Comparison of ENCODE assay signal across 23 mouse cellular contexts in the genomic region with DNA sequence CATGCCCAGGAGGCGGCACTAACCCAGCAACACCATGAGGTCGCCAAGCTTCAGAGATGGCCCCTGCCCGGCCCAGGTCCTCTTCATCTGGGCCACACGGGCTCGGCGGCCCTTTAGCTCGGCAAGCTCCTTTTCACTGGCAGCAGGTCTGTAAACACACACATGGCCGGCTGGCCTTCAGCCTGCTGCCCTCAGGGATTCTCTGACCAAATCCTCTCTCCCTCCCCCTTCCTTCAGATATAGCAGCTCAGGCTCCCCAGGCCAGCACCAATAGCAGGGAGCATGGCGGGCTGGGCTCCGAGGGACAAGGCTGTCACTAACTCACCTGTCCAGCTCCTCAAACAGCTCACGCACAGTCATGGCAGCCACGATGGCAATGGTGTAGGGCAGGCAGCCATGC. TPM values are rescaled to one million over a fixed set of nuclear protein-coding genes. Genes with fewer than 3 reads are reported as not detected.
DNase-seq lines count a peak whose midpoint lies in the region; ATAC-seq and TF ChIP-seq lines count a peak whose summit lies in the region.
"Had no signal": no experiment of that assay in that cellular context is flagged by ENCODE, and none has a peak within 500 bp of the region (broad histone marks: within the 10 kb centered on the region; RNA-seq: fewer than 3 reads in every experiment).

No protein-coding gene starts in this region.

- no peak overlapping the region for H3K4me3 ChIP-seq in intestine, postnatal 0 days (ENCODE audit: low read depth, low read length)
- H3K4me3 ChIP-seq in intestine, embryonic 15.5 days (replicated peaks) = no peak overlapping the region
- H3K4me3 ChIP-seq in ES-Bruce4 (ENCODE audit: low read depth, low read length) = peak overlapping the region; percentile 39; the same call in 1 of the 2 replicates
- H3K4me3 ChIP-seq in heart, embryonic 10.5 days = no peak overlapping the region
- H3K4me3 ChIP-seq in neural tube, embryonic 15.5 days (replicated peaks) = no peak overlapping the region
- H3K4me3 ChIP-seq: hindbrain, embryonic 12.5 days; kidney, embryonic 15.5 days; megakaryocyte, embryonic 14.5 days; midbrain, embryonic 15.5 days had no signal

- WGBS in intestine, postnatal 0 days = 91% methylated on average over 12 of the region's 12 CpGs
- 86% methylated on average over 12 of the region's 12 CpGs for WGBS in intestine, embryonic 15.5 days
- 94% methylated on average over 12 of the region's 12 CpGs for WGBS in heart, embryonic 10.5 days
- WGBS in neural tube, embryonic 15.5 days = 91% methylated on average over 12 of the region's 12 CpGs

- no peaks in the 10 kb centered on the region for H3K27me3 ChIP-seq in intestine, postnatal 0 days (replicated peaks; ENCODE audit: control insufficient read depth, insufficient read depth, low read length)
- H3K27me3 ChIP-seq in intestine, embryonic 15.5 days (replicated peaks) = no peaks in the 10 kb centered on the region
- H3K27me3 ChIP-seq in ES-Bruce4 (ENCODE audit: control insufficient read depth, insufficient read depth, low read length, poor library complexity, severe bottlenecking) = no peaks in the 10 kb centered on the region
- no peaks in the 10 kb centered on the region for H3K27me3 ChIP-seq in heart, embryonic 10.5 days (ENCODE audit: insufficient read depth, poor library complexity, severe bottlenecking)
- no peaks in the 10 kb centered on the region for H3K27me3 ChIP-seq in neural tube, embryonic 15.5 days (replicated peaks)
- H3K27me3 ChIP-seq: CH12.LX; hindbrain, embryonic 12.5 days; kidney, embryonic 15.5 days; megakaryocyte, embryonic 14.5 days; midbrain, embryonic 15.5 days had no signal

- no peak for TF ChIP-seq POLR2A in ES-Bruce4 (IDR thresholded peaks at IDR 0.05; ENCODE audit: insufficient read depth, low read length)

- no peak overlapping the region for H3K27ac ChIP-seq in intestine, postnatal 0 days (ENCODE audit: low read depth, low read length)
- no peak overlapping the region for H3K27ac ChIP-seq in intestine, embryonic 15.5 days
- H3K27ac ChIP-seq in ES-Bruce4 (ENCODE audit: insufficient read depth, low read length) = no peak overlapping the region
- no peak overlapping the region for H3K27ac ChIP-seq in heart, embryonic 10.5 days
- no peak overlapping the region for H3K27ac ChIP-seq in neural tube, embryonic 15.5 days (replicated peaks)
- H3K27ac ChIP-seq: hindbrain, embryonic 12.5 days; kidney, embryonic 15.5 days; midbrain, embryonic 15.5 days had no signal

- DNase-seq in cerebellum, adult 11 months = peak; percentile 61
- peak; percentile 68 to 72 for DNase-seq in cerebellum, postnatal 10 days
- DNase-seq in embryo, embryonic 9.5 days (ENCODE audit: extremely low spot score) = no peak
- DNase-seq in heart, embryonic 10.5 days (ENCODE audit: low spot score) = no peak
- DNase-seq: adrenal gland, adult 8-10 months; gastrocnemius, postnatal 36 days; heart, postnatal 10 days; liver; lung, adult 18-20 months; lung, postnatal 14 days; right cerebral cortex, postnatal 25 days had no signal

- H3K9me3 ChIP-seq in intestine, postnatal 0 days (ENCODE audit: control insufficient read depth) = no peaks in the 10 kb centered on the region
- no peaks in the 10 kb centered on the region for H3K9me3 ChIP-seq in intestine, embryonic 15.5 days
- H3K9me3 ChIP-seq in ES-Bruce4 (replicated peaks; ENCODE audit: control insufficient read depth, insufficient read depth, low read length, poor library complexity, severe bottlenecking) = no peaks in the 10 kb centered on the region
- H3K9me3 ChIP-seq in heart, embryonic 10.5 days = no peaks in the 10 kb centered on the region
- H3K9me3 ChIP-seq in neural tube, embryonic 15.5 days (replicated peaks) = no peaks in the 10 kb centered on the region
- H3K9me3 ChIP-seq: hindbrain, embryonic 12.5 days; kidney, embryonic 15.5 days; megakaryocyte, embryonic 14.5 days; midbrain, embryonic 15.5 days had no signal

- no peak for TF ChIP-seq CTCF in intestine, postnatal 0 days (IDR thresholded peaks at IDR 0.05; ENCODE audit: low read depth)
- TF ChIP-seq CTCF in ES-Bruce4 (IDR thresholded peaks at IDR 0.05; ENCODE audit: low read depth, low read length) = no peak

- H3K4me2 ChIP-seq in intestine, postnatal 0 days (replicated peaks; ENCODE audit: low read depth) = no peak overlapping the region
- no peak overlapping the region for H3K4me2 ChIP-seq in intestine, embryonic 15.5 days (replicated peaks)
- H3K4me2 ChIP-seq in neural tube, embryonic 15.5 days = no peak overlapping the region
- H3K4me2 ChIP-seq: hindbrain, embryonic 12.5 days; kidney, embryonic 15.5 days; midbrain, embryonic 15.5 days had no signal

- H3K9ac ChIP-seq in intestine, postnatal 0 days (ENCODE audit: low read depth, low read length) = no peak overlapping the region
- H3K9ac ChIP-seq in intestine, embryonic 15.5 days = no peak overlapping the region
- no peak overlapping the region for H3K9ac ChIP-seq in ES-Bruce4 (ENCODE audit: low read depth, poor library complexity, severe bottlenecking)
- H3K9ac ChIP-seq in neural tube, embryonic 15.5 days (replicated peaks) = no peak overlapping the region
- H3K9ac ChIP-seq: hindbrain, embryonic 12.5 days; kidney, embryonic 15.5 days; midbrain, embryonic 15.5 days had no signal

- 0 out of 2 replicates have a peak, but pooled peaks have one; percentile 17 for ATAC-seq in intestine, postnatal 0 days
- no peak for ATAC-seq in intestine, embryonic 15.5 days
- no peak for ATAC-seq in neural tube, embryonic 15.5 days (ENCODE audit: low FRiP score)
- ATAC-seq: forebrain, embryonic 16.5 days; inflammation-experienced regulatory T-cells, adult 6 months; midbrain, embryonic 15.5 days had no signal

- no peak for TF ChIP-seq EP300 in ES-Bruce4 (IDR thresholded peaks at IDR 0.05; ENCODE audit: insufficient read depth, low read depth, low read length)

- peaks cover 94% of the 10 kb centered on the region for H3K36me3 ChIP-seq in intestine, postnatal 0 days (ENCODE audit: control insufficient read depth, insufficient read depth)
- peaks cover 77% of the 10 kb centered on the region for H3K36me3 ChIP-seq in intestine, embryonic 15.5 days
- peaks cover 44% of the 10 kb centered on the region for H3K36me3 ChIP-seq in ES-Bruce4 (ENCODE audit: control insufficient read depth, insufficient read depth, low read length, poor library complexity, severe bottlenecking)
- H3K36me3 ChIP-seq in heart, embryonic 10.5 days = peaks cover 98% of the 10 kb centered on the region
- peaks cover 96% of the 10 kb centered on the region for H3K36me3 ChIP-seq in neural tube, embryonic 15.5 days

- H3K4me1 ChIP-seq in intestine, postnatal 0 days (replicated peaks; ENCODE audit: control insufficient read depth, insufficient read depth, low read length) = no peaks in the 10 kb centered on the region
- H3K4me1 ChIP-seq in intestine, embryonic 15.5 days (replicated peaks) = no peaks in the 10 kb centered on the region
- no peaks in the 10 kb centered on the region for H3K4me1 ChIP-seq in ES-Bruce4 (ENCODE audit: control insufficient read depth, insufficient read depth, low read length)
- H3K4me1 ChIP-seq in heart, embryonic 10.5 days = no peaks in the 10 kb centered on the region
- H3K4me1 ChIP-seq in neural tube, embryonic 15.5 days = no peaks in the 10 kb centered on the region
- H3K4me1 ChIP-seq: hindbrain, embryonic 12.5 days; kidney, embryonic 15.5 days; midbrain, embryonic 15.5 days had no signal

RNA-seq across cellular contexts. Expression of gene Dhx37, which starts 15.3 kb away (rescaled TPM):
- 2.5 and 3.2 TPM in 2 replicates for polyA plus RNA-seq in intestine, postnatal 0 days (2015; fragmentation: Nextera tagmentation; extraction: Ambion mirVana)
- polyA plus RNA-seq in intestine, embryonic 15.5 days (2015; fragmentation: Nextera tagmentation; extraction: Ambion mirVana) = 10.7 and 11.3 TPM in 2 replicates
- 35.2 and 42.3 TPM in 2 replicates for polyA plus RNA-seq in ES-Bruce4 (2011; ENCODE audit: insufficient read depth, insufficient read length, low read depth, missing spikeins)
- 15.9 and 18.7 TPM in 2 replicates for polyA plus RNA-seq in heart, embryonic 10.5 days (2016; fragmentation: Nextera tagmentation; extraction: Ambion mirVana)
- 9.9 and 10.9 TPM in 2 replicates for polyA plus RNA-seq in neural tube, embryonic 15.5 days (2015; fragmentation: Nextera tagmentation; extraction: Ambion mirVana)

RNA-seq across cellular contexts. Expression of gene Bri3bp, which starts 22.7 kb away (rescaled TPM):
- polyA plus RNA-seq in intestine, postnatal 0 days (2015; fragmentation: Nextera tagmentation; extraction: Ambion mirVana) = 35.7 and 42.8 TPM in 2 replicates
- 59.6 and 60.4 TPM in 2 replicates for polyA plus RNA-seq in intestine, embryonic 15.5 days (2015; fragmentation: Nextera tagmentation; extraction: Ambion mirVana)
- polyA plus RNA-seq in ES-Bruce4 (2011; ENCODE audit: insufficient read depth, insufficient read length, low read depth, missing spikeins) = 43.8 and 45.8 TPM in 2 replicates
- polyA plus RNA-seq in heart, embryonic 10.5 days (2016; fragmentation: Nextera tagmentation; extraction: Ambion mirVana) = 45.6 and 52.9 TPM in 2 replicates
- 37.3 and 40.6 TPM in 2 replicates for polyA plus RNA-seq in neural tube, embryonic 15.5 days (2015; fragmentation: Nextera tagmentation; extraction: Ambion mirVana)

RNA-seq across cellular contexts. Expression of gene Ubc, which starts 28.6 kb away (rescaled TPM):
- 345 and 371 TPM in 2 replicates for polyA plus RNA-seq in intestine, postnatal 0 days (2015; fragmentation: Nextera tagmentation; extraction: Ambion mirVana)
- 875 and 888 TPM in 2 replicates for polyA plus RNA-seq in intestine, embryonic 15.5 days (2015; fragmentation: Nextera tagmentation; extraction: Ambion mirVana)
- polyA plus RNA-seq in ES-Bruce4 (2011; ENCODE audit: insufficient read depth, insufficient read length, low read depth, missing spikeins) = 329 and 334 TPM in 2 replicates
- 921 and 966 TPM in 2 replicates for polyA plus RNA-seq in heart, embryonic 10.5 days (2016; fragmentation: Nextera tagmentation; extraction: Ambion mirVana)
- 1,353 and 1,380 TPM in 2 replicates for polyA plus RNA-seq in neural tube, embryonic 15.5 days (2015; fragmentation: Nextera tagmentation; extraction: Ambion mirVana)

RNA-seq across cellular contexts. Expression of gene Gm10382, which starts 29.5 kb away (rescaled TPM):
- 0.16 and 0.24 TPM in 2 replicates for polyA plus RNA-seq in intestine, postnatal 0 days (2015; fragmentation: Nextera tagmentation; extraction: Ambion mirVana)
- polyA plus RNA-seq in intestine, embryonic 15.5 days (2015; fragmentation: Nextera tagmentation; extraction: Ambion mirVana) = 0.23 and 0.40 TPM in 2 replicates
- not detected in 2 replicates for polyA plus RNA-seq in ES-Bruce4 (2011; ENCODE audit: insufficient read depth, insufficient read length, low read depth, missing spikeins)
- 0.34 and 0.67 TPM in 2 replicates for polyA plus RNA-seq in heart, embryonic 10.5 days (2016; fragmentation: Nextera tagmentation; extraction: Ambion mirVana)
- 0.59 and 0.74 TPM in 2 replicates for polyA plus RNA-seq in neural tube, embryonic 15.5 days (2015; fragmentation: Nextera tagmentation; extraction: Ambion mirVana)
- polyA plus RNA-seq: large intestine, adult 2 months had no signal

RNA-seq across cellular contexts. Expression of gene Aacs, which starts 57.0 kb away (rescaled TPM):
- polyA plus RNA-seq in intestine, postnatal 0 days (2015; fragmentation: Nextera tagmentation; extraction: Ambion mirVana) = 13.7 and 14.0 TPM in 2 replicates
- polyA plus RNA-seq in intestine, embryonic 15.5 days (2015; fragmentation: Nextera tagmentation; extraction: Ambion mirVana) = 73.0 and 77.0 TPM in 2 replicates
- polyA plus RNA-seq in ES-Bruce4 (2011; ENCODE audit: insufficient read depth, insufficient read length, low read depth, missing spikeins) = 23.2 and 26.3 TPM in 2 replicates
- 24.2 and 30.1 TPM in 2 replicates for polyA plus RNA-seq in heart, embryonic 10.5 days (2016; fragmentation: Nextera tagmentation; extraction: Ambion mirVana)
- 92.1 and 103 TPM in 2 replicates for polyA plus RNA-seq in neural tube, embryonic 15.5 days (2015; fragmentation: Nextera tagmentation; extraction: Ambion mirVana)

Comparison
In these comparisons a context has a peak if more than half of its experiments do, and no peak if none do; other contexts are left out.
1. DNase-seq: peak in cerebellum, adult 11 months (single experiment) and cerebellum, postnatal 10 days (2 of 2); none in embryo, embryonic 9.5 days (single experiment) and heart, embryonic 10.5 days (single experiment).